15 mouse cellular contexts compared by ENCODE assay signal in the genomic region with DNA sequence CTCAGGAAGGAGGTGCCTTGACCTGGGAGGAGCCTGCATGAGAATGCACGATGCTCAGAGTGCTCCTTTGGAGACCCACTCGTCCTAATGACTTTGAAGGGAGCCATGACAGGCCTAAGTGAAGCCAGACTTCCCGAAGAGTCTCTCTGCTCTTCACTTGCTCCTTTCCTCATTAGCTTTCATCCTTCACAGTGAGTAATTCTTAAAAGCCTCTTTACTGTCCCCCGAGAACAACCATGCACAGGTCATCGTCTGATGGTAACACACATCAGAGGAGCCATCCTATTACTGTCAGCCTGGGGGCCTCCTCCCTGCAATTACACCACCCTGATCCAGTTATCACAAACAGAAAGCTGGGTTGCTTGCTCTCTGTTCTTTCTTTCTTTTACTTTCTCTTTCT.
DNase-seq lines count a peak whose midpoint lies in the region; ATAC-seq and TF ChIP-seq lines count a peak whose summit lies in the region.
"Had no signal": no experiment of that assay in that cellular context is flagged by ENCODE, and none has a peak within 500 bp of the region (broad histone marks: within the 10 kb centered on the region; RNA-seq: fewer than 3 reads in every experiment).

No protein-coding gene starts in this region.

- no peak overlapping the region for H3K9ac ChIP-seq in forebrain, embryonic 14.5 days (ENCODE audit: low read length)
- no peak overlapping the region for H3K9ac ChIP-seq in hindbrain, postnatal 0 days (replicated peaks; ENCODE audit: low read length)
- no peak overlapping the region for H3K9ac ChIP-seq in neural tube, embryonic 15.5 days (replicated peaks)
- H3K9ac ChIP-seq: liver, embryonic 15.5 days; stomach, embryonic 15.5 days had no signal

- no peak overlapping the region for H3K4me3 ChIP-seq in cerebellum, adult 2 months (replicated peaks; ENCODE audit: insufficient read depth, low read depth, low read length)
- H3K4me3 ChIP-seq in forebrain, embryonic 14.5 days (ENCODE audit: low read depth, low read length), result no peak overlapping the region
- H3K4me3 ChIP-seq in hindbrain, postnatal 0 days (ENCODE audit: low read length), result no peak overlapping the region
- no peak overlapping the region for H3K4me3 ChIP-seq in neural tube, embryonic 15.5 days (replicated peaks)
- no peak overlapping the region for H3K4me3 ChIP-seq in thymus, adult 2 months (ENCODE audit: control insufficient read depth, insufficient read depth, low read length)
- H3K4me3 ChIP-seq: liver, embryonic 15.5 days; stomach, embryonic 15.5 days had no signal

- H3K36me3 ChIP-seq in forebrain, embryonic 14.5 days (ENCODE audit: control insufficient read depth, insufficient read depth, low read length), result no peaks in the 10 kb centered on the region
- H3K36me3 ChIP-seq in hindbrain, postnatal 0 days (ENCODE audit: insufficient read depth, low read length), result no peaks in the 10 kb centered on the region
- no peaks in the 10 kb centered on the region for H3K36me3 ChIP-seq in neural tube, embryonic 15.5 days
- peaks cover 74% of the 10 kb centered on the region for H3K36me3 ChIP-seq in thymus, adult 2 months (ENCODE audit: control insufficient read depth, insufficient read depth, low read length)
- H3K36me3 ChIP-seq: liver, embryonic 15.5 days; stomach, embryonic 15.5 days had no signal

- ATAC-seq in forebrain, embryonic 14.5 days, result peak; percentile 83
- ATAC-seq in hindbrain, postnatal 0 days, result peak; percentile 70
- ATAC-seq in neural tube, embryonic 15.5 days (ENCODE audit: low FRiP score), result peak; percentile 45; the same call in 1 of the 2 replicates

- H3K4me1 ChIP-seq in cerebellum, adult 2 months (ENCODE audit: control insufficient read depth, insufficient read depth, low read length), result peaks cover 3% of the 10 kb centered on the region; the same call in 1 of the 2 replicates
- H3K4me1 ChIP-seq in forebrain, embryonic 14.5 days (ENCODE audit: control insufficient read depth, insufficient read depth, low read length), result peaks cover 15% of the 10 kb centered on the region; the same call in 1 of the 2 replicates
- peaks cover 3% of the 10 kb centered on the region; the same call in 1 of the 2 replicates for H3K4me1 ChIP-seq in hindbrain, postnatal 0 days (ENCODE audit: insufficient read depth, low read length)
- peaks cover 35% of the 10 kb centered on the region for H3K4me1 ChIP-seq in neural tube, embryonic 15.5 days
- H3K4me1 ChIP-seq in thymus, adult 2 months (replicated peaks; ENCODE audit: control insufficient read depth, insufficient read depth, low read length), result no peaks in the 10 kb centered on the region
- H3K4me1 ChIP-seq: liver, embryonic 15.5 days; stomach, embryonic 15.5 days had no signal

- DNase-seq in cerebellum, adult 2 months, result no peak
- no peak for DNase-seq in cerebellum, adult 9-11 months
- DNase-seq in forebrain, embryonic 14.5 days (ENCODE audit: low spot score), result peak; percentile 62
- peak; percentile 34 for DNase-seq in hindbrain, postnatal 0 days (ENCODE audit: low spot score)
- DNase-seq in lung, postnatal 36 days, result no peak
- DNase-seq in testis, postnatal 10 days (ENCODE audit: low spot score), result no peak
- DNase-seq in thymus, adult 2 months, result no peak
- DNase-seq: adrenal gland, adult 2 months; cerebellum, postnatal 36 days; gastrocnemius, postnatal 10 days; right cerebral cortex, postnatal 14 days had no signal

- WGBS in cerebellum, adult 2 months, result 46% methylated on average over 5 of the region's 5 CpGs
- WGBS in forebrain, embryonic 14.5 days, result 14% methylated on average over 5 of the region's 5 CpGs
- WGBS in hindbrain, postnatal 0 days, result 21% methylated on average over 5 of the region's 5 CpGs
- WGBS in neural tube, embryonic 15.5 days, result 10% methylated on average over 5 of the region's 5 CpGs
- 93% methylated on average over 5 of the region's 5 CpGs for WGBS in thymus, adult 2 months

- H3K9me3 ChIP-seq in forebrain, embryonic 14.5 days (replicated peaks; ENCODE audit: control insufficient read depth, low read length), result no peaks in the 10 kb centered on the region
- no peaks in the 10 kb centered on the region for H3K9me3 ChIP-seq in hindbrain, postnatal 0 days (ENCODE audit: low read length)
- H3K9me3 ChIP-seq in neural tube, embryonic 15.5 days (replicated peaks), result no peaks in the 10 kb centered on the region
- H3K9me3 ChIP-seq: liver, embryonic 15.5 days; stomach, embryonic 15.5 days had no signal

- no peak for TF ChIP-seq POLR2A in cerebellum, adult 2 months (IDR thresholded peaks at IDR 0.05; ENCODE audit: borderline replicate concordance, insufficient read depth, low read length)
- no peak for TF ChIP-seq POLR2A in thymus, adult 2 months (IDR thresholded peaks at IDR 0.05; ENCODE audit: control insufficient read depth, extremely low read depth, insufficient read depth, low read length, poor library complexity)

- no peaks in the 10 kb centered on the region for H3K27me3 ChIP-seq in cerebellum, adult 2 months (ENCODE audit: control insufficient read depth, insufficient read depth, low read length)
- H3K27me3 ChIP-seq in forebrain, embryonic 14.5 days (replicated peaks; ENCODE audit: control insufficient read depth, insufficient read depth, low read length), result no peaks in the 10 kb centered on the region
- H3K27me3 ChIP-seq in hindbrain, postnatal 0 days (ENCODE audit: insufficient read depth, low read length), result no peaks in the 10 kb centered on the region
- H3K27me3 ChIP-seq in neural tube, embryonic 15.5 days (replicated peaks), result no peaks in the 10 kb centered on the region
- H3K27me3 ChIP-seq in thymus, adult 2 months (ENCODE audit: control insufficient read depth, insufficient read depth, low read length), result no peaks in the 10 kb centered on the region
- H3K27me3 ChIP-seq: liver, embryonic 15.5 days; stomach, embryonic 15.5 days had no signal

- H3K27ac ChIP-seq in cerebellum, adult 2 months (ENCODE audit: insufficient read depth, low read length), result 0 out of 2 replicates have a peak overlapping the region, but pooled peaks have one; percentile 52
- peak overlapping the region; percentile 69; the same call in 1 of the 2 replicates for H3K27ac ChIP-seq in forebrain, embryonic 14.5 days (ENCODE audit: low read depth, low read length)
- H3K27ac ChIP-seq in hindbrain, postnatal 0 days, result peak overlapping the region; percentile 77
- peak overlapping the region; percentile 60 for H3K27ac ChIP-seq in neural tube, embryonic 15.5 days (replicated peaks)
- H3K27ac ChIP-seq in thymus, adult 2 months (ENCODE audit: control insufficient read depth, insufficient read depth, low read length), result no peak overlapping the region
- H3K27ac ChIP-seq: liver, embryonic 15.5 days; macrophage; stomach, embryonic 15.5 days had no signal

- H3K4me2 ChIP-seq in forebrain, embryonic 14.5 days (ENCODE audit: low read length), result no peak overlapping the region
- H3K4me2 ChIP-seq in hindbrain, postnatal 0 days (ENCODE audit: low read depth, low read length), result no peak overlapping the region
- H3K4me2 ChIP-seq in neural tube, embryonic 15.5 days, result no peak overlapping the region
- H3K4me2 ChIP-seq: liver, embryonic 15.5 days; stomach, embryonic 15.5 days had no signal

- TF ChIP-seq CTCF in cerebellum, adult 2 months (IDR thresholded peaks at IDR 0.05; ENCODE audit: borderline replicate concordance, insufficient read depth, low read depth, low read length), result no peak
- TF ChIP-seq CTCF in hindbrain, postnatal 0 days (IDR thresholded peaks at IDR 0.05; ENCODE audit: low read depth), result no peak
- TF ChIP-seq CTCF in thymus, adult 2 months (IDR thresholded peaks at IDR 0.05; ENCODE audit: borderline replicate concordance, control insufficient read depth, extremely low read depth, insufficient read depth, low read length, poor library complexity), result no peak

Comparison
In these comparisons a context has a peak if more than half of its experiments do, and no peak if none do; other contexts are left out.
1. DNase-seq: peak in forebrain, embryonic 14.5 days (single experiment) and hindbrain, postnatal 0 days (single experiment); none in cerebellum, adult 2 months (0 of 2), cerebellum, adult 9-11 months (single experiment), lung, postnatal 36 days (single experiment), testis, postnatal 10 days (single experiment) and thymus, adult 2 months (single experiment).
2. Peak in every context shown above with its lines, with median percentiles within 50 percentile points of each other: ATAC-seq.